Mouse (Mus musculus): ENCODE results near the gene Grhpr. TPM values are rescaled to one million over a fixed set of nuclear protein-coding genes. Genes with fewer than 3 reads are reported as not detected.
A peak's percentile ranks its signal among the peaks of the same experiment; 100 is the strongest.
"Not testable (repeated sequence)": the region's sequence is repeated elsewhere in the genome, so short reads cannot be mapped to it uniquely, and the experiment has no call there.

Gene Grhpr
- total RNA-seq, 2 experiments from 2014 or later, result 176 to 181 TPM

DNA sequence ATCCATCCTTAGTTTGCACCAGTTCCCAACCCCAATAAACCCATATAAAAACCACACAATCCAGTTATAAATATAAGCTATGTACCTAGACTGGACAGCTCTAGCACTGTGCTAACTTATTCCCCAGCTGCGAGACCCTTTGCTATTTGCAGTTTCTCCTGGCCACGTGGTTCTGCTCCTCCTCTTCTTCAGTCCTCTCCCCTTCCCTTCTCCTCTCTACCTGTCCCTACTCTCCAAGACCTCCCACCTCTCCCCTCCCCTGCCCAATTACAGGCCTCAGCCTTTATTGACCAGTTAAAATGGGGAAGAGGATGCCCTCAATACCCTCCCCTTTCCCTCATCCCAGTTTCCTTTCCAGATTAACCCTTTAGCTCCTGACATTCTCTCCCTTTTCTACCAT, 32.3 kb downstream of the Grhpr start:
- no peak for DNase-seq

DNA sequence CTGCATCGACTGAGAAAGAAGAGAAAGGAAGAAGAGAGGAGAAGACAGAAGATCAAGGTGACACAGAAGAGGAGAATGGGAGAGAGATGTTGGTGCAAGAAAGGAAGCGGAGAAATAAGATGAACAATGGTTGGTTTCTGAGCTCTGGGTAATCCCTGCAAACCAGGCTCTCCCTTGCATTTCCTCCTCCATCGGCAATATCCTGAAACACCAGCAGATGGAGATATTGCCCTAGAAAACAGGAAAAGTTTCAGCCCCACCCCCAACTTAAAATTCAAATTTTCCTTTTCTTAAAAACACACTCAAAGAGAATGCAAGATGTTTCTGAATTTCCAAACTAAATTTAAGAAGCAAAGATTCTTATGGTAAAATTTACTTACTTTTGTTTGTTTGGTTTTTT, 34.4 kb downstream of the Grhpr start:
- peak; percentile 30 to 53 for DNase-seq

DNA sequence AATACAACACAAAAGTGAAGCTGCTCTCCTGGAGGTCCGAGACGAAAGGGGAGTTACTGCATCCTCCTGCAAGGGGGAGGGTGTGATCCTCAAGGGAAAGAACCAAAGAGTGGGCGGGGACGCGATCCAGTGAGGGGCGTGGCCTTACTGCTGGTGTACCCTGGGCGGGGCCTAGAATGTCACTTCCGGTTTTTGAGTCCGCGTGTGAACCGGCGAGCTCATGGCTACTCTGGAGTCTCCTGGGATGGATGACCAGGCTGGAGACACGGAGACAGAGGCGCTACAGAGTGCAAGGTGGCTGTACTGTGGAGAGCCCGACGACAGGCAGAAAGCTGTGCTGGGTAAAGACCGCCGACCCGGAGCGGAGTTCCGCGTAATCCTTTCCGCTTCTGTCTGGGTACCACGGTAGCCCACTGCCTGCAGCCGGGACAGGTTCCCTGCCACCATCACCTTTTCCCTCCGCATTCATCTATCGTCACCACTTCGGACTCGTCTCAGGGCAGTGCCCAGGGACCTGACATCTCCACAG, 37.3 kb downstream of the Grhpr start, which contains the start of gene Polr1e:
Polr1e (plus strand) TSS at position 132 of the 529 bp plus-strand sequence.
- DNase-seq, result peak; percentile 96 to 97

DNA sequence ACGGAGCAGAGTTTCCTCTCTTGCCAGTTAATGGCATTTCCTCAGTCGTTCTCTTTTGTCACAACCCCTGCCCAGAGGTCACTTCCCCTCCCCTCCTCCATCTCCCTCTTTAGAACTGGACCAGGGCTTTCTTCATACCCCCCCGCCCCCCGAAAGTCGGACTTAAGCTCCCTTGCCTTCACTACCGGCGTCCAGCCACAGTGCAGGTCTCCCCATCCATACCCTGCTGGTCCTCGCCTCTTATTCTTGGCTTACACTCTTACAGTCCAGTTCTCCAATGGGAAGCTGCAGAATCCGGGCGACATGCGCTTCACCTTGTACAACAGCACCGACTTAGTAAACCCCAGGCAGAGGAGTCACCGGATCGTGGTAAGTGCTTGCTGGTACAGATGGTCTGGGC, 37.8 kb downstream of the Grhpr start:
- no peak for DNase-seq

DNA sequence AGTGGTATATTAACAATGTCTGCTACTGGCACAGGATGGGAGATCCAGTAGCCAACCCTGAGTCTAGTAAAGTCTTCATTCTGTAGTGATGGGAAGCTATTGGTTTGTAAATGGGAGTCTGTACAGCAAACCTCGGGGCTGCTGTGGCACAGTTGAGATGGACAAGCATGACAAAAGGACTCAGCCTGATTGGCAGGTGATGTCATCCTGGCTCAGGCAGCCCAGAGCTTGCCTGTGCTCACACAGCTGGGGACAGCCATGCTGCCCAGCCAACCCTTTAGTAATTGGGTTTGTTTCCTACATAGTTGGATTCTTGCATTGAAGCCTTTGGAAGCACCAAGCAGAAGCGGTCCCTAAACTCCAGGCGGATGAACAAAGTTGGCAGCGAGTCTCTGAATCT, 45.3 kb downstream of the Grhpr start:
- no peak for DNase-seq

DNA sequence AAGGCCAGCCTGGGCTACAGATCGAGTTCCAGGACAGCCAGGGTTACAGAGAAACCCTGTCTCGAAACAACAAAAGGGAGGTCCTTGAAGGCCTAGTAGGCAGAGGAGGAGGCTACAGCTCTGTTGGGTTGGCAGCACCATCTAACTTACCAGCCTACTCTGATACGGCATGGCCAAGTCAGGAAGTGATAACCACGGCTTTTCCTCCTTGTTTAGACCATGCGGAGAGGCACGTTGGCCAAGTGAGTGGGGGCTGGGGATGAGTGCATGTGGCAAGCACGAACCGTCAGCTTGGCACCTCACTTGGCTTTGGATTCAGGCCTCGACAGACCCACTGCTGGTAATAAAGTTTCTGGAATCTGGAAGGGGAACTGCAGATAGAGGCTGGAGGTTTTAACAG, 51.4 kb downstream of the Grhpr start:
- no peak for DNase-seq

DNA sequence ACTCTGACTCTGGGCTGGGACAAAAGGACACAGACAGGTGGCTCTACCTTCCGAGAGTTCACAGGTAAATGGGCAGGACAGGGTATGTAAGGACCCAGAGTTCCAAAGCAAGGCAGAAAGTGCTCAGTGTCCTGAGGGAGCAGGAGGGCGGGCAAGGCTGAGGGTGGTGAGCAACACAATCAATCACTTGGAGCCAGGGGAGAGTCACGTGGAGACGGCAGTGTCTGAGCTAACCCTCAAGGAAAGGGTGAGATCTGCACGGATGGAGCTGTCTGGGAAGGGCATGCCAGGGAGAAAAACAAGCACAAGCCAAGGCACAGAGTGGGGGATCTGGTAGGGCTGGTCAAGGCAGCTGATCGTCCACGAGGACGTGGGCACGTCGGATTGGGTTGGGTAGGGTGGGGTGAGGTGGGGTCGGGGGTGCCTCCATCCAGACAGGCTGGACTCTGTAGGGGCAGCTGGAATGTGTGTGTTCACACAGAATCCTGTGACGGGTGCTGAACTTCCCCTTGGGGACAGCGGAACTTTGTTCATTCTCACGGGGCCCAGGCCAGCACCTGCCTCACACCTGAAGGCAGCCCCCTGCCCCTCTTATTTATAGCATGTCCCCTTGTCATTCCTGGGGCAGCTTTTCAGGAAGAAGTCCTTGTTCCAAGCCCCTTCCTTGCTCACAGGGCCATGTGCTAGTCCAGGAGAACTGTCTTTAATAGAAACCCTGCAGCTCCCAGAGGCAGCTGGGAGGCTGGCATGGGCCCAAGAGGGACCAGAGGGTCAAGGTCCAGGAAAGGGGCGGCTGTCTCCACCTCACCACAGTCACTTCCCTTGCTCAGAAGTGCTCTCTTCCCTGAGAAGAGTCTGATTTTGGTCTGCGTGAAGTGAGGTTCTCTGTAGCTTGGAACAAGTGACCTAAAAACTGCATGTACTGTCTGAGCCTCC, 53.8 kb downstream of the Grhpr start:
- peak; percentile 74 to 80 for DNase-seq

DNA sequence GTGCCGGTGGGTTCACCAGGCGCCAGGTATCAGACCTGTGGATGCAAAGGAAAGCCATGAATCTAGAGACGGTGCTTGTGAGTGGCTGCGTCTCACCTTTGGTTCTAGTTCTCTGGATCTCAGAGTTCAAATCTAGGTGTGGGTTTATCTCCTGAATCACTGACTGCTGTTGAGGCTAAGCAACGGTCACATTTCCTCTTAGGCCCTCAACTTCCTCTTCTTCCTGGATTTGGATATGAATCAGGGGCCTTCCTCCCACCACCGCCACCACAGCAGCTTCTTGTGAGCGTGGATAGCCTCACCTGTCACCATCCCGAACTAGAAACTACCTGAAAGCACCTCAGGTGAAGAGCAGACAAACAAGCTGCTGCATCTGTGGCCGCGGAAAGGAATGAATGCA, 54.9 kb downstream of the Grhpr start:
- no peak for DNase-seq

DNA sequence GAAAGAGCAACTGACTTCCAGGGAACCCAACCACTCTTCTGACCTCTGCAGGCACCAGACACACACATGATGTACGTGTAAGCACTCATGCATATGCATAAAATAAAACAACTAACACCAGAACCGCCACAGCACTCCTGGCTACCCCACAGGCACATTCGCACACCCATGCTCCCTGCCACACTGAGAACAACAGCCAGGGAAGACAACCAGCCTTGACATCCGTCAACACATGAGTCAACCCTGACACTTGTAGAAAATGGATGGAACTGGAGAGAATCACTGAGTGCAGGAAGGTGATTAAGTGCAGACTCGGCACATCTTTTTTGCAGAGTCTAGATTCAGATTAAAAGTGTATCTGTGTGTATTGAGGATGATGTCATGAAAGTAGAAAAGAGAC, 55.4 kb downstream of the Grhpr start:
- peak in 1 of 2 experiments; percentile 50 for DNase-seq

DNA sequence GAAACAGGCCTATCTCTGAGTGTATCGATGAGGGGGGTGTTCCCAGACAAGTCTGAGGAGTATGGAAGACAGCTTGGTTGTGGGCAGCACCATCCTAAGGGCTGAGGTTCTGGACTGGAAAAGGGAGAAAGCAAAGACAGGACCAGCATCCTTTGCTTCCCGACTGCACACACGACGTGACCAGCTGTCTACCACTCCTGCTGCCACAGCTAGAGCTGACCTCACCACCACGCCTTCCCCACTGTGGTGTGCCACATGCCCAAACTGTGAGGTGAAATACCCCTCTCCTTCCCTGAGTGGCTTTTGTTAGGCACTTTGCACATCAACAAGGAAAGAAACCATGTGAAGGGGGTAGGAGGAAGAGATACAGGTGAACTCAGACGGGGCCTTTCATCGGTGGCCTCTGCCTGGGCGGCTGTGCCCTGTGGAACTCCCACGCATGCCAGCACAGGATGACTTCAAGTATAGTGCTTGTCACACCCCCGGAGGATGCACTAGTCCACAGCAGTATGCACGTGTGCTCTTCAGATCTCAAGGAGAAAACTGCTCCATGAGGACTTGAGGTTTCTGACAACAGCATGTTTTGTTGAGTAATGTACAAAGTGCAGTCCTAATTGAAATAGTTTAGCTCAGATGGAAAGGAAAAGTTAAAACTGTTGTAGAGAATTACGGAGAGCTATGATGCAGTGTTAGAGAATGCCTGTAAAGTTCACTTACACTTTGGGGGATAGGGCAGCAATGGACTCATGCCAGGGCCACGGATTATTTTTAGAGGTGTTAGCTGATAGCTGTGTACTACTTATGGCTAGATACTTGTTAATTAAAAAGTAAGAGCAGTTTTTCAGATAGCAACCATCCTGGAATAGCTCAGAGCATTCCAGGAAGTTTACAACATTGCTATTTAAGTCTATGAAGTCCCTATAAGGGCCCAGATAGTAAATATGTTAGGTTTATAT, 56.5 kb downstream of the Grhpr start:
- no peak for DNase-seq

DNA sequence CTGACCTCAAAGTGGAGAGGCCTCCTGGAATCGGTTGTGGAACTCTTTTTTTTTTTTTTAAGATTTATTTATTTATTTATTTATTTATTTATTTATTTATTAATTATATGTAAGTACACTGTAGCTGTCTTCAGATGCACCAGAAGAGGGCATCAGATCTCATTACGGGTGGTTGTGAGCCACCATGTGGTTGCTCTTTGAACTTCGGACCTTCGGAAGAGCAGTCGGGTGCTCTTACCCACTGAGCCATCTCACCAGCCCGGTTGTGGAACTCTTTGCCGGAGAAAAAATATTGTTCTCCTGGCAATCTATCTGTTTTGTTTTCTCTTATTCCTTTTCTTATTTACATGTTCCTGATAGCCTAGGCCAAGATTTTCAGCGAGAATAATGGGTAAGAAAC, 57.7 kb downstream of the Grhpr start:
- peak; percentile 18 to 36 for DNase-seq

DNA sequence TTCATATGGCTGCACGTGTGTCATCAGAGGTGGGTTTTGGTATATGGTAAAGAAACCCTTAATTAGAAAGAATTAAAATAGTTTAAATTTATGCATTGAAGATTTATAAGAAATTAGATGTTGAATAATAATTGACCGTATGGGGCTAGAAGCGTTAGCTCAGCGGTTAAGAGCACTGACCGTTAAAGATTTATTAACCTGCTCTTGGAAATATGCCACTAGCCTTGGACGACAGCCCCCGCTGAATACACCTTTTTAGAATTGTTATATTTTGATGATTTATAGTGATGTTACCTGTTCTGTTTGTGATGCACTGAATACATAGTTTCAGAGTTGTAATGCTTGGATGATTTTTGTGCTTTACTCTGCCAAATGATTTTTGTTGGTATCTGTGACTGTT, 58.4 kb downstream of the Grhpr start:
- DNase-seq, result not testable (repeated sequence)

Other genes starting within 250 kb of the Grhpr start
- 10 to 100 TPM; 41.8 to 51.2 TPM for gene Zcchc7, start 225.5 kb upstream of the Grhpr start, total RNA-seq (2021)
- 10 to 100 TPM in 1 of 2 experiments, 1 to 10 TPM in 1; 9.1 to 13.1 TPM for gene Zbtb5, start 31.0 kb downstream of the Grhpr start, total RNA-seq (2021)
- 10 to 100 TPM; 15.9 to 20.4 TPM for gene Polr1e, start 37.2 kb downstream of the Grhpr start, total RNA-seq (2021)
- 10 to 100 TPM in 1 of 2 experiments, 1 to 10 TPM in 1; 7.2 to 10.6 TPM for gene Fbxo10, start 103.2 kb downstream of the Grhpr start, total RNA-seq (2021)
- 100 to 1,000 TPM in 1 of 2 experiments, 10 to 100 TPM in 1; 90.2 to 110 TPM for gene Tomm5, start 126.7 kb downstream of the Grhpr start, total RNA-seq (2021)
- gene Frmpd1, start 203.5 kb downstream of the Grhpr start, total RNA-seq (2021), result 1 to 10 TPM; 3.0 to 3.7 TPM